Mouse (Mus musculus): ENCODE results near the gene Gm26920. TPM values are rescaled to one million over a fixed set of nuclear protein-coding genes. Genes with fewer than 3 reads are reported as not detected.

The Gm26920 gene
- polyA plus RNA-seq, 2 experiments from 2014 or later, result 1.9 to 3.2 TPM

Other genes starting within 250 kb of the Gm26920 start
- 1 to 10 TPM; 5.3 to 7.4 TPM for gene Zfp940, start 236.7 kb downstream of the Gm26920 start, polyA plus RNA-seq (2017; shearing (Covaris generic))
- 1 to 10 TPM; 4.6 to 5.2 TPM for gene Zfp420, start 230.4 kb downstream of the Gm26920 start, polyA plus RNA-seq (2017; shearing (Covaris generic))
- gene Zfp27, start 183.8 kb downstream of the Gm26920 start, polyA plus RNA-seq (2017; shearing (Covaris generic)), result 1 to 10 TPM; 6.5 to 6.6 TPM
- 1 to 10 TPM in 1 of 2 experiments, under 1 TPM in 1; 0.64 to 1.2 TPM for gene Zfp383, start 182.2 kb downstream of the Gm26920 start, polyA plus RNA-seq (2017; shearing (Covaris generic))
- gene Zfp74, start 136.3 kb downstream of the Gm26920 start, polyA plus RNA-seq (2017; shearing (Covaris generic)), result 1 to 10 TPM; 4.0 to 4.5 TPM
- 1 to 10 TPM; 1.0 to 1.5 TPM for gene Zfp568, start 106.5 kb downstream of the Gm26920 start, polyA plus RNA-seq (2017; shearing (Covaris generic))
- gene Zfp14, start 39.0 kb downstream of the Gm26920 start, polyA plus RNA-seq (2017; shearing (Covaris generic)), result 1 to 10 TPM; 4.3 to 5.2 TPM
- gene Zfp82, start 17.5 kb downstream of the Gm26920 start, polyA plus RNA-seq (2017; shearing (Covaris generic)), result 1 to 10 TPM; 4.9 to 5.5 TPM
- gene Zfp566, start 117 bp upstream of the Gm26920 start, polyA plus RNA-seq (2017; shearing (Covaris generic)), result 1 to 10 TPM; 8.4 to 9.9 TPM
- 10 to 100 TPM; 56.6 to 88.9 TPM for gene Zfp260, start 4.4 kb upstream of the Gm26920 start, polyA plus RNA-seq (2017; shearing (Covaris generic))
- 10 to 100 TPM; 11.8 to 13.4 TPM for gene Zfp382, start 31.5 kb upstream of the Gm26920 start, polyA plus RNA-seq (2017; shearing (Covaris generic))
- 10 to 100 TPM; 11.4 to 18.0 TPM for gene Zfp146, start 79.3 kb upstream of the Gm26920 start, polyA plus RNA-seq (2017; shearing (Covaris generic))
- gene Cox7a1, start 93.7 kb upstream of the Gm26920 start, polyA plus RNA-seq (2017; shearing (Covaris generic)), result 1 to 10 TPM in 1 of 2 experiments, not detected in 1; 4.6 TPM
- gene Capns1, start 108.4 kb upstream of the Gm26920 start, polyA plus RNA-seq (2017; shearing (Covaris generic)), result 10 to 100 TPM; 72.6 to 76.3 TPM
- gene Polr2i, start 141.5 kb upstream of the Gm26920 start, polyA plus RNA-seq (2017; shearing (Covaris generic)), result 10 to 100 TPM; 43.3 to 55.7 TPM
- 100 to 1,000 TPM; 124 to 138 TPM for gene Tbcb, start 141.9 kb upstream of the Gm26920 start, polyA plus RNA-seq (2017; shearing (Covaris generic))
- not detected for gene Ovol3, start 145.3 kb upstream of the Gm26920 start, polyA plus RNA-seq (2017; shearing (Covaris generic))
- gene Thap8, start 189.7 kb upstream of the Gm26920 start, polyA plus RNA-seq (2017; shearing (Covaris generic)), result under 1 TPM; 0.33 to 0.48 TPM
- gene Wdr62, start 190.0 kb upstream of the Gm26920 start, polyA plus RNA-seq (2017; shearing (Covaris generic)), result 1 to 10 TPM; 2.9 TPM
- gene Clip3, start 201.3 kb upstream of the Gm26920 start, polyA plus RNA-seq (2017; shearing (Covaris generic)), result 1 to 10 TPM; 3.8 to 5.2 TPM
- 100 to 1,000 TPM; 121 to 130 TPM for gene Alkbh6, start 218.3 kb upstream of the Gm26920 start, polyA plus RNA-seq (2017; shearing (Covaris generic))
- gene Syne4, start 224.4 kb upstream of the Gm26920 start, polyA plus RNA-seq (2017; shearing (Covaris generic)), result 1 to 10 TPM; 2.9 to 6.4 TPM
- not detected for gene E130208F15Rik, start 231.3 kb upstream of the Gm26920 start, polyA plus RNA-seq (2017; shearing (Covaris generic))
- gene Sdhaf1, start 233.5 kb upstream of the Gm26920 start, polyA plus RNA-seq (2017; shearing (Covaris generic)), result 1 to 10 TPM; 4.2 to 8.5 TPM

Measured in activated CD4-positive, CD25-positive, alpha-beta regulatory T cell, adult 4 months (primary cell).